Mouse (Mus musculus) ES-Bruce4 (cell line): ENCODE data around the gene Gm38431. TPM values are rescaled to one million over a fixed set of nuclear protein-coding genes. Genes with fewer than 3 reads are reported as not detected.
"Not testable (repeated sequence)": the region's sequence is repeated elsewhere in the genome, so short reads cannot be mapped to it uniquely, and the experiment has no call there.

Experiments
- H3K27ac ChIP-seq: 2 replicates; pipeline ENCODE4 v1.5.1; 2012; ENCODE audit warnings: low read length, inconsistent platforms; ENCODE audit not compliant: insufficient read depth
- H3K27me3 ChIP-seq: 2 replicates; pipeline ENCODE4 v1.6.1; 2012; ENCODE audit warnings: mild to moderate bottlenecking, low read length, inconsistent platforms; ENCODE audit not compliant: control insufficient read depth, poor library complexity, insufficient read depth, severe bottlenecking
- H3K36me3 ChIP-seq: 2 replicates; pipeline ENCODE4 v1.6.1; 2012; ENCODE audit warnings: inconsistent platforms, mild to moderate bottlenecking, low read length, moderate library complexity; ENCODE audit not compliant: control insufficient read depth, poor library complexity, insufficient read depth, severe bottlenecking
- H3K4me1 ChIP-seq: one replicate; pipeline ENCODE4 v1.8.1; 2011; ENCODE audit warnings: low read length; ENCODE audit not compliant: control insufficient read depth, insufficient read depth
- H3K4me3 ChIP-seq: 2 replicates; pipeline ENCODE4 v1.5.1; 2011; ENCODE audit warnings: low read depth, mild to moderate bottlenecking, low read length
- H3K9ac ChIP-seq: 2 replicates; pipeline ENCODE4 v1.6.1; 2012; ENCODE audit warnings: low read depth, mild to moderate bottlenecking, inconsistent platforms; ENCODE audit not compliant: poor library complexity, severe bottlenecking
- H3K9me3 ChIP-seq: replicated peaks from 2 replicates; pipeline ENCODE4 v1.6.1; 2012; ENCODE audit warnings: mild to moderate bottlenecking, low read length, inconsistent platforms; ENCODE audit not compliant: control insufficient read depth, poor library complexity, insufficient read depth, severe bottlenecking
- CTCF ChIP-seq: IDR thresholded peaks from one replicate; pipeline ENCODE4 v1.8.1; 2011; ENCODE audit warnings: low read depth, low read length
- EP300 ChIP-seq: IDR thresholded peaks from 2 replicates; pipeline ENCODE4 v1.6.1; 2011; ENCODE audit warnings: low read depth, low read length; ENCODE audit not compliant: insufficient read depth
- POLR2A ChIP-seq: IDR thresholded peaks from one replicate; pipeline ENCODE4 v1.8.1; 2011; ENCODE audit warnings: low read length; ENCODE audit not compliant: insufficient read depth
- polyA plus RNA-seq: library from polyadenylated mRNA; stranded (reverse); fragments of >200 nt; gene quantifications from 2 replicates; pipeline ENCODE4 v1.2.4, GENCODE M21; 2011; ENCODE audit warnings: low read depth; ENCODE audit not compliant: missing spikeins, insufficient read depth, insufficient read length

The Gm38431 gene
- polyA plus RNA-seq, 1 experiment: 4.7 TPM

DNA sequence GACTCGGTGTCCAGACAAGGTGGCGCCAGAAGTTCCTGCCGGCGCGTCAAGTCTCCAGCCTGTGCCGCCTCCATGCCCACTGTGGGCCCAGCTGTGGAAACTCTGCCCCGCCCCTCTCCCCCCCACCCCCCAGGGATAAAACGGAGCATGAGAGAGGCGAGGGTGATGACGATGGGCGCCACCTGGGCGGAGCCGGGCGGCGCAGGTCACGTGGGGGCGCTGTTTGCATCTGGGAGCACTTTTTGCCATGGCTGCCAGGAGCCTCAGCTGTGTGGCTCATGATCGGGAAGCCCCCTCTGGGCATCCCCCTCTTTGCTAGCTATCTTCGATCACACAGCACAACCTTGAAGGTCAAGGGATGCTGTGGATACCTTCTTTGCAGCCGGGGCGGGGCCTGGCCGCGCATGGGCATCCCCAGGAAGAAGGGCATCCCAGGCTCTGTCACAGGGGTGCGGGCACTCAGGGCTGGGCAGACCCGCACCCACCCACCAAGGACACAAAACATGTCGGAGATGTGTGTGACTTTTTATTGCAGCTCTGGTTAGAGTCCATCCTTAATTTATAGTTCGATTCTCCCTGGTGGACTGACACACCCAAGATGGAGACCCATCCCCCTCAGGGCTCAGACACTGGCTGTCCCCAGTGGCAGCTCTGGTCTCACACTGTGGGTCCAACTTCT is 24.7 kb downstream of the Gm38431 start, which contains the start of gene Zglp1:
Zglp1 (minus strand) TSS at position 88 of the 679 bp plus-strand sequence.
- no peak for TF ChIP-seq EP300
- TF ChIP-seq CTCF: peak; percentile 13
- TF ChIP-seq POLR2A: no peak
- no peaks in the 10 kb centered on the region for H3K27me3 ChIP-seq
- peaks cover 3% of the 10 kb centered on the region for H3K4me1 ChIP-seq
- H3K36me3 ChIP-seq: no peaks in the 10 kb centered on the region; the same call in 1 of the 2 replicates
- H3K9me3 ChIP-seq: no peaks in the 10 kb centered on the region
- H3K27ac ChIP-seq: no peak within 1 kb of the TSS
- peak within 1 kb of the TSS; percentile 25 for H3K4me3 ChIP-seq
- H3K9ac ChIP-seq: no peak within 1 kb of the TSS

DNA sequence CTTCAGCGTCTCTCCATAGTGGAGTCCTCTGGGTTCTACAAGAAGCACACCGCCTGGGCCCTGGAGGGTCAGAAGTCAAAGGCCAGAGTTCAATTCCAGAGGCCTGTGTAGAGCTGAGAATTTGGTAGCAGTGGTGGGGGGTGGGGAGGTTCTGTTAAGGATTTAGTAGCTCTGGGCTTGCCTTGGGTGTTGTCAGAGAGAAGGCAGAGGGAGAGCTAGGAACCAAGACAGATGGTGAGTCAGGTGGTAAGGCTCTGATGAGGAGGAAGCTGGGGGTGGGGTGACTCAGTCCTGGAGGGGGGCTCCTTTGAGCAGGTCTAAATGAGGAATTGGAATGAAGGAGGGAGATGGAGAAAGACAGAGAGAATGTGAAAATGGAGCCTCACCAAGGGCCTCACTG is 28.9 kb downstream of the Gm38431 start:
- no peak overlapping the region for H3K9ac ChIP-seq
- TF ChIP-seq EP300 (no peak), CTCF (no peak), POLR2A (no peak)
- H3K36me3 ChIP-seq: no peaks in the 10 kb centered on the region
- H3K4me1 ChIP-seq: peaks cover 3% of the 10 kb centered on the region
- no peaks in the 10 kb centered on the region for H3K9me3 ChIP-seq
- peak overlapping the region; percentile 20; the same call in 1 of the 2 replicates for H3K27ac ChIP-seq
- no peaks in the 10 kb centered on the region for H3K27me3 ChIP-seq
- no peak overlapping the region for H3K4me3 ChIP-seq

DNA sequence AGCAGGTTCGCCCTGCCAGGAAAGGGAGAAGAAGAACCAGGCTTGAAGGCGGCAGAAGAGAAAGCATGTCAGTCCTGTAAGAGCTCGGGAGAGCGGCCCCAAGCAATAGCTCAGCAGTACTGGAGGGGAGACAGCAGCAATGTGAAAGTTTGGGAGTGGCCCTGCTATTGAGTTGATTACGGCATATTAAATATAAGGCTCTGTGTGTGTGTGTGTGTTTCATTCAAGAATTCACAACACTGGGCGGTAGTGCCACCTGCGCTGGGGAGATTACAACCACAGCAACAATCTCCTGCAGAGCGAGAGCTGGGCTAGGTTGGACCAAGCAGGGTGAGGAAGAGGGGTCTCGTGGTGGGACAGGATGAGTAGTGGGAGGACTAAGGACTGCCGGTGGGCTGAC is 40.2 kb downstream of the Gm38431 start:
- Histone ChIP-seq H3K9me3 (no peaks in the 10 kb centered on the region), H3K9ac (no peak overlapping the region), H3K36me3 (no peaks in the 10 kb centered on the region), H3K27me3 (no peaks in the 10 kb centered on the region), H3K4me3 (no peak overlapping the region), H3K4me1 (no peaks in the 10 kb centered on the region), H3K27ac (no peak overlapping the region)
- no peak for TF ChIP-seq POLR2A
- no peak for TF ChIP-seq EP300
- TF ChIP-seq CTCF: no peak

DNA sequence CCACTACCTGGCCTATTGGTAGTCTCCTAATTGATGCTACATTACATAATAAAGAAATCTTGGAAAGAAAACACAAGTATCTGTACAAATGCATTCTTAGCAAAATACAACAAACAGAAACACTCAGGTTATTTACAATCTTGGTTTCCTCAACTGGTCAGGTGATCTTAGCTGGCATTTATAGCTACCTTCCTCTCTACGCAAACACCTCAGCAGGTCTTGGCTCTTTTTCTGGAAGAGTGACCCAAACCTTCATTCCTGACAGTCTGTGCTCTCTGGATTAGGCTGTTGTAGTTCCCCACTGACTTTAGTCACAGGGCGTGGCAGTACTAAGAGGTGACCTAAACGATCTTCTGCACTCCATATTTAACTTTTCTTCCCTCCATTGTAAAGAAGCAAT is 46.6 kb downstream of the Gm38431 start:
- no peaks in the 10 kb centered on the region for H3K27me3 ChIP-seq
- no peak overlapping the region for H3K9ac ChIP-seq
- H3K4me1 ChIP-seq: no peaks in the 10 kb centered on the region
- H3K9me3 ChIP-seq: no peaks in the 10 kb centered on the region
- no peak for TF ChIP-seq POLR2A
- no peak for TF ChIP-seq CTCF
- no peak for TF ChIP-seq EP300
- no peaks in the 10 kb centered on the region for H3K36me3 ChIP-seq
- no peak overlapping the region for H3K4me3 ChIP-seq
- H3K27ac ChIP-seq: no peak overlapping the region

DNA sequence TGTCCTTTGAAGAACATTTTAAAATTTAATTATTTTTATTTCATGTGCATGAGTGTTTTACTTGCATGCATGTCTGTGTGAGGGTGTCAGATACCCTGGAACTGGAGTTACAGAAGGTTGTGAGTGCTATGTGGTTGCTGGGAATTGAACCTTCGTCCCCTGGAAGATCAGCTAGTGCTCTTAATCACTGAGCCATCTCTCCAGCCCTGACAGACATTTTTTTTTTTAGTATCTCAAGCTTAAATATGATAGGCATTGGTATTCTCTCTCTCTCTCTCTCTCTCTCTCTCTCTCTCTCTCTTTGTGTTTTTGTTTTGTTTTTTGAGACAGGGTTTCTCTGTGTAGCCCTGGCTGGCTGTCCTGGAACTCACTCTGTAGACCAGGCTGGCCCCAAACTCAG is 47.0 kb downstream of the Gm38431 start:
- H3K9ac ChIP-seq, H3K9me3 ChIP-seq, H3K36me3 ChIP-seq, H3K4me3 ChIP-seq, H3K27ac ChIP-seq, H3K27me3 ChIP-seq, H3K4me1 ChIP-seq: not testable (repeated sequence)

DNA sequence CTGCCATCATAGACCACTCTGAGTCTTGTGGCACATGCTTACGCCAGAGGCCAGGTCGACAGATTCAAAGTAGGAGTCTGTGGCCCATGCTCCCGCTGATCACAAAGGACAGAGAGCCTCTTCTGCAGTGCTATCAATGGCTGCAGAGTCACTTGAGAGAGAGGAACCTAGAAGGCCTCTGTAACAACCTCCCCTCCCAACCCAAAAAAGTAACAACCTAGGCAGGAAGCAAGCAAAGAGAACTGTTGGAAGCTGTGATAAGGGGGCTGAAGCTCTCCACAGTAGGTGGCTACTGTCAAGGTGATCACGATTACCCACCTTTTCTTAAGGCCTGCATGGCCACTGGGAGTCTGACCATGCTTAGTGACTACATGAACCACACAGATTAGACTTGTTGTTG is 48.2 kb downstream of the Gm38431 start:
- no peak for TF ChIP-seq EP300
- no peak for TF ChIP-seq CTCF
- no peak for TF ChIP-seq POLR2A
- H3K4me1 ChIP-seq: no peaks in the 10 kb centered on the region
- no peak overlapping the region for H3K27ac ChIP-seq

More for the DNA sequence above, 48.2 kb downstream of the Gm38431 start:
- no peak overlapping the region for H3K9ac ChIP-seq
- H3K36me3 ChIP-seq: no peaks in the 10 kb centered on the region
- no peak overlapping the region for H3K4me3 ChIP-seq
- H3K9me3 ChIP-seq: no peaks in the 10 kb centered on the region
- H3K27me3 ChIP-seq: no peaks in the 10 kb centered on the region
